Mouse (Mus musculus): Measurements from ENCODE around the gene Prpsap2.
A peak's percentile ranks its signal among the peaks of the same experiment; 100 is the strongest.

Gene Prpsap2

GRCm38 (mm10) chr11:61715130-61715529 lies 46.8 kb downstream of the Prpsap2 start:
- no peak for DNase-seq (ENCODE audit: low spot score)

GRCm38 (mm10) chr11:61714346-61715117 lies 47.4 kb downstream of the Prpsap2 start:
- DNase-seq (ENCODE audit: low spot score), result peak; percentile 53

- peak; percentile 89 for DNase-seq (ENCODE audit: low spot score)
Observed at GRCm38 (mm10) chr11:61713157-61713855, 48.6 kb downstream of the Prpsap2 start.

GRCm38 (mm10) chr11:61708928-61709327 lies 53.0 kb downstream of the Prpsap2 start:
- DNase-seq (ENCODE audit: low spot score), result no peak

- DNase-seq (ENCODE audit: low spot score), result no peak
Observed at GRCm38 (mm10) chr11:61706232-61706631, 55.7 kb downstream of the Prpsap2 start.

- no peak for DNase-seq (ENCODE audit: low spot score)
Observed at GRCm38 (mm10) chr11:61705581-61705980, 56.3 kb downstream of the Prpsap2 start.

GRCm38 (mm10) chr11:61702494-61702893 lies 59.4 kb downstream of the Prpsap2 start:
- no peak for DNase-seq (ENCODE audit: low spot score)

- no peak for DNase-seq (ENCODE audit: low spot score)
Observed at GRCm38 (mm10) chr11:61701696-61702095, 60.2 kb downstream of the Prpsap2 start.

- DNase-seq (ENCODE audit: low spot score), result peak; percentile 36
Observed at GRCm38 (mm10) chr11:61699933-61700332, 62.0 kb downstream of the Prpsap2 start.

GRCm38 (mm10) chr11:61699460-61699859 lies 62.4 kb downstream of the Prpsap2 start:
- DNase-seq (ENCODE audit: low spot score), result no peak

GRCm38 (mm10) chr11:61698852-61699251 lies 63.0 kb downstream of the Prpsap2 start:
- no peak for DNase-seq (ENCODE audit: low spot score)

- DNase-seq (ENCODE audit: low spot score), result no peak
Observed at GRCm38 (mm10) chr11:61692996-61693395, 68.9 kb downstream of the Prpsap2 start.

- no peak for DNase-seq (ENCODE audit: low spot score)
Observed at GRCm38 (mm10) chr11:61687595-61687994, 74.3 kb downstream of the Prpsap2 start.

- no peak for DNase-seq (ENCODE audit: low spot score)
Observed at GRCm38 (mm10) chr11:61686906-61687453, 74.9 kb downstream of the Prpsap2 start.

GRCm38 (mm10) chr11:61686141-61686540 lies 75.7 kb downstream of the Prpsap2 start:
- no peak for DNase-seq (ENCODE audit: low spot score)

GRCm38 (mm10) chr11:61685119-61685725 lies 76.7 kb downstream of the Prpsap2 start:
- no peak for DNase-seq (ENCODE audit: low spot score)

GRCm38 (mm10) chr11:61683907-61684731 lies 77.8 kb downstream of the Prpsap2 start, which contains the start of gene Fam83g:
Fam83g (plus strand) TSS chr11:61684091.
- peak; percentile 50 for DNase-seq (ENCODE audit: low spot score)

Data from ovary, adult 18-20 months (tissue).